Mouse (Mus musculus) cortical plate, adult 2 months (tissue): ENCODE results near the gene Pde2a.

Experiments
- CTCF ChIP-seq: fragments of 200-500 bp; IDR thresholded peaks from 2 replicates; pipeline ENCODE4 v1.5.1; 2011; ENCODE audit warnings: mild to moderate bottlenecking, control low read depth, low read length; ENCODE audit not compliant: insufficient read depth; ENCODE audit errors: extremely low read depth
- POLR2A ChIP-seq: fragments of 200-500 bp; IDR thresholded peaks from 2 replicates; pipeline ENCODE4 v1.6.1; 2011; ENCODE audit warnings: mild to moderate bottlenecking, low read length, control low read depth; ENCODE audit not compliant: insufficient read depth; ENCODE audit errors: extremely low read depth

GRCm38 (mm10) chr7:101509212-101509611 lies 87.7 kb downstream of the Pde2a start:
- no peak for TF ChIP-seq CTCF
- TF ChIP-seq POLR2A: no peak
